Mouse (Mus musculus) C2C12 (cell line): Measurements from ENCODE around the gene Cd244a. TPM values are rescaled to one million over a fixed set of nuclear protein-coding genes. Genes with fewer than 3 reads are reported as not detected.

Source experiments
- H3K27me3 ChIP-seq: one replicate; pipeline ENCODE4 v1.6.1; 2011; ENCODE audit not compliant: control insufficient read depth, insufficient read depth, insufficient read length
- H3K36me3 ChIP-seq: one replicate; pipeline ENCODE4 v1.6.1; 2011; ENCODE audit not compliant: control insufficient read depth, insufficient read depth
- H3K4me3 ChIP-seq: one replicate; pipeline ENCODE4 v1.5.1; 2011; ENCODE audit warnings: mild to moderate bottlenecking, control low read depth; ENCODE audit not compliant: poor library complexity, insufficient read depth, severe bottlenecking
- H3K79me2 ChIP-seq: one replicate; pipeline ENCODE4 v1.6.1; 2011; ENCODE audit not compliant: control insufficient read depth, insufficient read depth
- H3K79me3 ChIP-seq: one replicate; pipeline ENCODE4 v1.6.1; 2011; ENCODE audit warnings: low read depth, control low read depth
- H3ac ChIP-seq: one replicate; pipeline ENCODE3; 2011; ENCODE audit warnings: low read depth; ENCODE audit not compliant: control insufficient read depth, insufficient read length
- CEBPB ChIP-seq: IDR thresholded peaks from one replicate; pipeline ENCODE4 v1.6.1; 2011; ENCODE audit warnings: low read depth, mild to moderate bottlenecking, control low read depth, moderate library complexity
- CTCF ChIP-seq: IDR thresholded peaks from one replicate; pipeline ENCODE4 v1.5.1; 2011; ENCODE audit not compliant: control insufficient read depth, insufficient read depth, insufficient read length
- FOSL1 ChIP-seq: IDR thresholded peaks from one replicate; pipeline ENCODE4 v1.8.0; 2011; ENCODE audit warnings: mild to moderate bottlenecking, low read length; ENCODE audit not compliant: poor library complexity, insufficient read depth, severe bottlenecking
- MAX ChIP-seq: IDR thresholded peaks from one replicate; pipeline ENCODE4 v1.6.1; 2011; ENCODE audit warnings: mild to moderate bottlenecking, control low read depth
- MYOD1 ChIP-seq: IDR thresholded peaks from one replicate; pipeline ENCODE4 v1.6.1; 2011; ENCODE audit warnings: low read depth; ENCODE audit not compliant: control insufficient read depth, insufficient read length
- MYOG ChIP-seq: IDR thresholded peaks from one replicate; pipeline ENCODE4 v1.6.1; 2011; ENCODE audit not compliant: control insufficient read depth, insufficient read length; ENCODE audit errors: extremely low read depth
- USF1 ChIP-seq: IDR thresholded peaks from one replicate; pipeline ENCODE4 v1.6.1; 2011; ENCODE audit warnings: low read depth, mild to moderate bottlenecking, control low read depth, moderate library complexity
- polyA plus RNA-seq: library from polyadenylated mRNA; unstranded; fragments of >200 nt; fragmentation: generic; extraction: Trizol; gene quantifications from one replicate; pipeline ENCODE4 v1.2.1, GENCODE M21; 2012; ENCODE audit warnings: missing spikeins

Gene Cd244a
- polyA plus RNA-seq, 1 experiment, result not detected

GRCm38 (mm10) chr1:171556366-171556765 lies 2.6 kb upstream of the Cd244a start:
- H3K27me3 ChIP-seq, result no peaks in the 10 kb centered on the region
- no peak overlapping the region for H3ac ChIP-seq
- no peak overlapping the region for H3K4me3 ChIP-seq
- H3K36me3 ChIP-seq, result no peaks in the 10 kb centered on the region
- H3K79me2 ChIP-seq, result no peaks in the 10 kb centered on the region
- no peak for TF ChIP-seq MYOD1
- TF ChIP-seq USF1, result no peak
- no peak for TF ChIP-seq CEBPB
- no peaks in the 10 kb centered on the region for H3K79me3 ChIP-seq

DNA sequence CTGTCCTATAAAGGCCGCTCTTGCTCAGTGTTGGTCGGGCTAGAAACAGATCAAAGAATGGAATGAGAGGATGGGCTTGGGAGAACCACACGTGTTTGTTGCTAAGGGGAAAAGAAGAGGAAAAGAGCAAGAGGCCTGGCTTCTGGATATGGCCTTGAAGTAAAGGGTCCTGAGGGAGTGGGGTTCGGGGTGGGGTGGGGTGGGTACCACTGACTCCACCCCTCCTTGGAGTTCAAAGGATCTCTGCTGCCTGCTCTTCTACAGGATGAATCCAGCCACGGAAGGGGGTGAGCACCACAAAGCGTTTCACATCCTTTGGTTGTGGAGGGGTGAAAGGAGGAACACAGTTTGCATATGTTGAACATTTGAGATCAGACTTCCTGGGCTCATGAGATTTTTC lies 586 bp upstream of the Cd244a start:
- H3ac ChIP-seq, result no peak overlapping the region
- H3K27me3 ChIP-seq, result no peaks in the 10 kb centered on the region
- no peak overlapping the region for H3K4me3 ChIP-seq
- no peak for TF ChIP-seq MAX
- no peak for TF ChIP-seq MYOG
- TF ChIP-seq USF1, result no peak
- TF ChIP-seq FOSL1, result no peak
- TF ChIP-seq CEBPB, result no peak
- no peak for TF ChIP-seq CTCF
- TF ChIP-seq MYOD1, result no peak
- H3K79me2 ChIP-seq, result no peaks in the 10 kb centered on the region
- no peaks in the 10 kb centered on the region for H3K36me3 ChIP-seq
- H3K79me3 ChIP-seq, result no peaks in the 10 kb centered on the region

DNA sequence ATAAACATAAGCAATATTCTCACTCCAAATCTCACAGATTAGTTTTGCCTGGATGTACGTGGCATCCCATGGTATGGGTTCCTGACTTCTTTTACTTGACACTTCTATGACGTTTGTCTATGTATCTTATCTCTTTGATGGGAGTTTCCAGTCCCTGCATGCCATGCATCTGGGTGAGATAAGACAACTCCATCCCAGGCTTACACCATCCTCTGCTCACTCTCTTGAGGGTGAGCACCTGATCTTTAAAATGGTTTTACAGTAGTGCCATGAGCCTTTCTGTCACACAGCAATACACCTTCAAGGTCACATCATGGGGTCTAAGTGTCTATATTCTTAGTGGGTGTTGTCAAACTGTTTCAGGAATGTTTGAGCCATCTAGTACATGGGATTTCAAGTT lies 1.3 kb downstream of the Cd244a start:
- Histone ChIP-seq H3K4me3 (no peak overlapping the region), H3K79me2 (no peaks in the 10 kb centered on the region), H3K27me3 (no peaks in the 10 kb centered on the region), H3ac (no peak overlapping the region), H3K79me3 (no peaks in the 10 kb centered on the region), H3K36me3 (no peaks in the 10 kb centered on the region)
- TF ChIP-seq MYOD1 (no peak), CTCF (no peak), USF1 (no peak), FOSL1 (no peak), MYOG (no peak), CEBPB (no peak), MAX (no peak)

- TF ChIP-seq CTCF (no peak), MYOD1 (no peak), FOSL1 (no peak), USF1 (no peak), MAX (no peak), MYOG (no peak), CEBPB (no peak)
These were observed 2.2 kb downstream of the Cd244a start for GRCm38 (mm10) chr1:171561200-171561599.

GRCm38 (mm10) chr1:171561639-171562225 lies 2.7 kb downstream of the Cd244a start:
- Histone ChIP-seq H3K27me3 (no peaks in the 10 kb centered on the region), H3K4me3 (no peak overlapping the region), H3K36me3 (no peaks in the 10 kb centered on the region), H3K79me2 (no peaks in the 10 kb centered on the region), H3ac (no peak overlapping the region), H3K79me3 (no peaks in the 10 kb centered on the region)
- TF ChIP-seq MAX (no peak), CTCF (no peak), FOSL1 (no peak), MYOD1 (no peak), USF1 (no peak)

More at GRCm38 (mm10) chr1:171561200-171561599, 2.2 kb downstream of the Cd244a start:
- H3K27me3 ChIP-seq, result no peaks in the 10 kb centered on the region
- H3ac ChIP-seq, result no peak overlapping the region
- H3K79me3 ChIP-seq, result no peaks in the 10 kb centered on the region
- H3K4me3 ChIP-seq, result no peak overlapping the region
- no peaks in the 10 kb centered on the region for H3K79me2 ChIP-seq
- no peaks in the 10 kb centered on the region for H3K36me3 ChIP-seq

DNA sequence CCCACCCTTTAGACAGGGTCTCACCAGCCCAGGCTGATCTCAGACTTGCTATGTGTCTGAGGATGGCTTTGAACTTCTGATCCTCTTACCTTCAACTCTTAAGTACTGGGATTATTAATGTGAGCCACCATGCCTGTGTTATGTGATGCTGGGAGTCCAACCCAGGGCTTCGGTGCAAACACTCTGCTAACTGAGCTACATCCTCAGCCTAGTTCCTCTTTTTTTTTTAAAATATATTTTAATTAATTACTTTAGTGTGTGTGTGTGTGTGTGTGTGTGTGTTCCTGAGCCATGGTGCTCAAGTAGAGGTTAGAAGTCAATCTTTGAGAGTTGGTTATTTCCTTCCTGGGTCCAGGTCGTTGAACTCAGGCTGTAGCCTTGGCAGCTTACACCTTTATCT lies 4.0 kb downstream of the Cd244a start:
- H3K27me3 ChIP-seq, result no peaks in the 10 kb centered on the region
- no peaks in the 10 kb centered on the region for H3K79me2 ChIP-seq
- H3ac ChIP-seq, result no peak overlapping the region
- no peaks in the 10 kb centered on the region for H3K36me3 ChIP-seq
- TF ChIP-seq MYOD1, result no peak
- no peak for TF ChIP-seq FOSL1
- no peak for TF ChIP-seq MYOG
- TF ChIP-seq CTCF, result no peak
- TF ChIP-seq MAX, result no peak
- no peak for TF ChIP-seq CEBPB
- no peak for TF ChIP-seq USF1
- no peaks in the 10 kb centered on the region for H3K79me3 ChIP-seq
- H3K4me3 ChIP-seq, result no peak overlapping the region
